Mouse (Mus musculus) intestine, embryonic 14.5 days (tissue): Measurements from ENCODE around the gene Tph2. TPM values are rescaled to one million over a fixed set of nuclear protein-coding genes. Genes with fewer than 3 reads are reported as not detected.
A peak's percentile ranks its signal among the peaks of the same experiment; 100 is the strongest.

Experiments used
- ATAC-seq: fragments of 200-750 bp; cut with Nextera tagmentation; replicated peaks from 2 replicates; pipeline ENCODE4 v1.8.0; 2017; ENCODE audit warnings: low read depth, moderate number of reproducible peaks, moderate TSS enrichment, moderate library complexity; ENCODE audit not compliant: low FRiP score, low TSS enrichment
- DNase-seq: peaks from one replicate; pipeline ENCODE4 v3.0.0-alpha.2; 2018; ENCODE audit warnings: low spot score
- H3K27ac ChIP-seq: fragments of 300-500 bp; sonication (generic); 2 replicates; pipeline ENCODE4 v1.5.1; 2014; ENCODE audit warnings: low read depth, mild to moderate bottlenecking, control low read depth
- H3K27me3 ChIP-seq: fragments of 300-500 bp; sonication (generic); replicated peaks from 2 replicates; pipeline ENCODE4 v1.6.1; 2014; ENCODE audit warnings: low read length, control low read depth; ENCODE audit not compliant: control insufficient read depth, insufficient read depth
- H3K36me3 ChIP-seq: fragments of 300-500 bp; sonication (generic); 2 replicates; pipeline ENCODE4 v1.6.1; 2014; ENCODE audit warnings: low read length, control low read depth; ENCODE audit not compliant: control insufficient read depth, insufficient read depth
- H3K4me1 ChIP-seq: fragments of 300-500 bp; sonication (generic); replicated peaks from 2 replicates; pipeline ENCODE4 v1.6.1; 2014; ENCODE audit warnings: low read length, control low read depth, mixed read lengths; ENCODE audit not compliant: control insufficient read depth, insufficient read depth
- H3K4me2 ChIP-seq: fragments of 300-500 bp; sonication (generic); 2 replicates; pipeline ENCODE4 v1.6.1; 2014; ENCODE audit warnings: low read length
- H3K4me3 ChIP-seq: fragments of 300-500 bp; sonication (generic); 2 replicates; pipeline ENCODE4 v1.5.1; 2014; ENCODE audit warnings: low read depth, low read length, control low read depth, mixed read lengths
- H3K9ac ChIP-seq: fragments of 300-500 bp; sonication (generic); 2 replicates; pipeline ENCODE4 v1.6.1; 2014; ENCODE audit warnings: mild to moderate bottlenecking, low read length
- H3K9me3 ChIP-seq: fragments of 300-500 bp; sonication (generic); 2 replicates; pipeline ENCODE4 v1.6.1; 2016; ENCODE audit warnings: low read length, control low read depth; ENCODE audit not compliant: control insufficient read depth
- whole genome bisulfite sequencing: fragments of 180-500 bp; shearing (Covaris S2); extraction: QIAGEN DNeasy Blood & Tissue Kit; methylation state at CpG from one replicate; pipeline ENCODE4 v1.1.7; 2014; 5-methylcytosine and 5-hydroxymethylcytosine counted together
- polyA plus RNA-seq: library from polyadenylated mRNA; unstranded; fragments of >200 nt; fragmentation: Nextera tagmentation; extraction: Ambion mirVana; gene quantifications from 2 replicates; pipeline ENCODE4 v1.2.1, GENCODE M21; 2014

Gene Tph2
- polyA plus RNA-seq, 1 experiment from 2014 or later: not detected

- no peak overlapping the region for H3K9ac ChIP-seq
- H3K4me3 ChIP-seq: no peak overlapping the region
- ATAC-seq (no peak), DNase-seq (no peak)
- no peaks in the 10 kb centered on the region for H3K4me1 ChIP-seq
- WGBS: 69% methylated on average over 16 of the region's 16 CpGs
- H3K36me3 ChIP-seq: no peaks in the 10 kb centered on the region
- no peak overlapping the region for H3K27ac ChIP-seq
- H3K9me3 ChIP-seq: no peaks in the 10 kb centered on the region
- H3K27me3 ChIP-seq: no peaks in the 10 kb centered on the region
- H3K4me2 ChIP-seq: no peak overlapping the region
These were observed 76.9 kb downstream of the Tph2 start for GRCm38 (mm10) chr10:115107666-115108540.

- no peak overlapping the region for H3K4me2 ChIP-seq
- 73% methylated on average over 8 of the region's 8 CpGs for WGBS
- H3K4me1 ChIP-seq: no peaks in the 10 kb centered on the region
- H3K9ac ChIP-seq: no peak overlapping the region
- H3K4me3 ChIP-seq: no peak overlapping the region
- H3K9me3 ChIP-seq: no peaks in the 10 kb centered on the region
- no peak overlapping the region for H3K27ac ChIP-seq
- no peaks in the 10 kb centered on the region for H3K27me3 ChIP-seq
- ATAC-seq: no peak
- no peak for DNase-seq
- H3K36me3 ChIP-seq: no peaks in the 10 kb centered on the region
These were observed 80.6 kb downstream of the Tph2 start for GRCm38 (mm10) chr10:115104175-115104574.

- no peaks in the 10 kb centered on the region for H3K27me3 ChIP-seq
- no peak overlapping the region for H3K9ac ChIP-seq
- 75% methylated on average over 9 of the region's 9 CpGs for WGBS
- no peak for ATAC-seq
- no peak overlapping the region for H3K4me2 ChIP-seq
- no peak overlapping the region for H3K27ac ChIP-seq
- H3K4me1 ChIP-seq: no peaks in the 10 kb centered on the region; the same call in 1 of the 2 replicates
- H3K36me3 ChIP-seq: no peaks in the 10 kb centered on the region
- no peak for DNase-seq
- no peaks in the 10 kb centered on the region for H3K9me3 ChIP-seq
- H3K4me3 ChIP-seq: no peak overlapping the region
These were observed 84.8 kb downstream of the Tph2 start for GRCm38 (mm10) chr10:115099890-115100580.

DNA sequence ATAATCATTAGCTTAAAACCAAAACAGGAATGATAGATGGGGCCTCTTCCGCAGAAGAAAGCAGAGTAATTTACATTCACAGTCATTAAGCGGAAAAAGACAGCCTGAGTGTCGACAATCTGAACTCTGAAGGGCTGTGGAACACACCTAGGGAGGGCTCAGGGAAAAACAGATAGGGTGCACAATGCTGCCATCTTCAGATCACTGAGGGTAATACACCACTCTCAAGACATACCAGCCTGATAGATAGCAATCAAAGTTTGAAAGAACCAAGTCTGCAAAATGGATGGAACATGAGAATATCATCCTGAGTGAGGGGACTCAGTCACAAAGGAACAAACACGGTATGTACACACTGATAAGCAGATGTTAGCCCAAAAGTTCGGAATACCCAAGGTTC lies 87.7 kb downstream of the Tph2 start:
- no peaks in the 10 kb centered on the region for H3K27me3 ChIP-seq
- DNase-seq (peak; percentile 72), ATAC-seq (no peak)
- no peak overlapping the region for H3K4me3 ChIP-seq
- H3K4me1 ChIP-seq: no peaks in the 10 kb centered on the region; the same call in 1 of the 2 replicates
- H3K4me2 ChIP-seq: no peak overlapping the region
- H3K36me3 ChIP-seq: no peaks in the 10 kb centered on the region
- H3K9ac ChIP-seq: no peak overlapping the region
- 14% methylated on average over 5 of the region's 5 CpGs for WGBS
- 0 out of 2 replicates have a peak, but pooled peaks cover 6% of the 10 kb centered on the region for H3K9me3 ChIP-seq
- H3K27ac ChIP-seq: no peak overlapping the region

DNA sequence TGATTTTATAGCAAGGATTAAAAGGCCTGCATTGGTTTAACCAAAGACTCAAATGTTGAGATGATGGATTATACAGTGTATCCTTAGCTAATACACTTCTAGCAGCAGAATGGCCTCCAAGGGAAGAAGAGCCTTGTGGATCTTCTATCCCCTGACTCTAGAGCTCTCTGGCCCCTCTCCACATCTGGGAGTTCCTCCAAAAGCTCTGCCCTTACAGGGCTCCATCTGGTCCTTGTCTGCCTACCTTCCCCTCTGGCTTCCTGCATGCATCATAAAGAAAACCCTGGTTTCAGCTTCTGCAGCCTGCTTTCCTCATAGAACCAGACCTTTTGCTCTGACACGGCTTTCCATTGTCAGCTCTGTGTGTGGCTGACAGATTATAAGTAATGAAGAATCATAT lies 88.6 kb downstream of the Tph2 start:
- 46% methylated on average over 1 of the region's 1 CpGs for WGBS
- no peaks in the 10 kb centered on the region; the same call in 1 of the 2 replicates for H3K4me1 ChIP-seq
- DNase-seq: no peak
- H3K36me3 ChIP-seq: no peaks in the 10 kb centered on the region
- no peak overlapping the region for H3K9ac ChIP-seq
- H3K4me3 ChIP-seq: no peak overlapping the region
- no peak overlapping the region for H3K4me2 ChIP-seq
- 0 out of 2 replicates have a peak, but pooled peaks cover 6% of the 10 kb centered on the region for H3K9me3 ChIP-seq
- H3K27me3 ChIP-seq: no peaks in the 10 kb centered on the region
- no peak for ATAC-seq
- H3K27ac ChIP-seq: no peak overlapping the region

DNA sequence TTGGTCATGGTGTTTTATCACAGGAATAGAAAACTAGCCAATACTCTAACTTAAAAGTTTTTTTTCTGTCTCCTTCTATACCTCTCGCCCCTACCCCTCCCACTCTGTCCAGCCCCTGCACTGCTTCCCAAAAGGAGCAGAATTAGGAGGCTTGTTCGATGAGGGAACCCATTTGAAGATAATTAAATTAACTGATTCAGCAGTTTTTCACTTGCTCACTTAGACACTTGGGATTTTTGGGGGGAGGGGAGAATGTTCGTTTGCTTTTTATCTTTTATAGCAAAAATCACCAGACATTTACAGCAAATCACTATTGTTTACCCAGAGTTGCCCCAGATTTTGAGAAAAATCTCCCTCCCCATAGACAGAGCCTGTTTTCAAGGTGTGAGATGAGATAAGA lies 106.6 kb downstream of the Tph2 start:
- Histone ChIP-seq H3K27me3 (no peaks in the 10 kb centered on the region), H3K9ac (no peak overlapping the region), H3K4me1 (no peaks in the 10 kb centered on the region), H3K27ac (no peak overlapping the region), H3K36me3 (no peaks in the 10 kb centered on the region), H3K9me3 (no peaks in the 10 kb centered on the region), H3K4me2 (no peak overlapping the region), H3K4me3 (no peak overlapping the region)
- 72% methylated on average over 3 of the region's 3 CpGs for WGBS
- no peak for DNase-seq
- no peak for ATAC-seq

DNA sequence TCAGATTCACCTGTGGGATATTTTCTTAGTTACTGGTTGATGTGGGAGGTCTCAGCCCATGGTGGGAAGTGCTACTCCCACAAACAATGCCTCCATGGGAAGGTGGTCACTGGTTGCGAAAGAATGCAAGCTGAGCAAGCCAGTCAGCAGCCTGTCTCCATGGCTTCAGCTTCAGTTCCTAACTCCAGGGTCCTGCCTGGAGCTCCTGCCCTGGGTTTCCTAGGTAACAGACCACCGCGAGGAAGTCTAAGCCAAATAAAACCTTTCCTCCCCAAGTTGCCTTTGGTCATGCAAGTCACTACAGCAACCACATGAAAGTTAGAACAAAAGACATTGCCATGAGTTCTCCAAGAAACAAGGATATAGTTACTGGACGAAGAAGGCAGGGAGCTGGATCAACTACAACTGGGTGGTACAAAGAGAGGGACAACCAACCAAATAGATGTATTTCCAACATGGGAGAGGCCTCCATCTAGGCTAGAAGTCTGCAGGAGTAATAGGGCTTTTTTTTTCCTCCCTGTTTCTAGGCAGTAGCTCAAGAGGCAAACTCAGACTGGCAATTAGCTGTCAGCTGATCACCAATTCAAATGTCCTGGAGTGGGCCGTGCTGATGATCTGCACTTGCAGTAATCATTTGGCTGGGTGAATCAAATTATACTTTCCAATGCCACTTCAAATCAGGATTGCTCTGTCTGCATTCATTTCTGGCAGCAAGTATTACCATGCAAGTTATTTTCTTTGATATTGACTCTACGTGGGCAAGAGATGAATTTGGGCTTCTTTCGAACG lies 115.5 kb downstream of the Tph2 start:
- H3K9me3 ChIP-seq: no peaks in the 10 kb centered on the region
- no peak overlapping the region for H3K4me3 ChIP-seq
- H3K9ac ChIP-seq: no peak overlapping the region
- no peak overlapping the region for H3K4me2 ChIP-seq
- WGBS: 86% methylated on average over 8 of the region's 8 CpGs
- H3K27me3 ChIP-seq: no peaks in the 10 kb centered on the region
- no peaks in the 10 kb centered on the region for H3K36me3 ChIP-seq
- no peaks in the 10 kb centered on the region for H3K4me1 ChIP-seq
- no peak overlapping the region for H3K27ac ChIP-seq
- ATAC-seq (no peak), DNase-seq (no peak)

- Histone ChIP-seq H3K9me3 (no peaks in the 10 kb centered on the region), H3K36me3 (no peaks in the 10 kb centered on the region), H3K4me2 (no peak overlapping the region), H3K9ac (no peak overlapping the region), H3K27ac (no peak overlapping the region), H3K27me3 (no peaks in the 10 kb centered on the region), H3K4me3 (no peak overlapping the region), H3K4me1 (no peaks in the 10 kb centered on the region)
- 83% methylated on average over 7 of the region's 7 CpGs for WGBS
- DNase-seq: no peak
- ATAC-seq: no peak
These were observed 120.9 kb downstream of the Tph2 start for GRCm38 (mm10) chr10:115063936-115064335.
